Comparison of ENCODE assay signal across 20 mouse cellular contexts in the genomic region with DNA sequence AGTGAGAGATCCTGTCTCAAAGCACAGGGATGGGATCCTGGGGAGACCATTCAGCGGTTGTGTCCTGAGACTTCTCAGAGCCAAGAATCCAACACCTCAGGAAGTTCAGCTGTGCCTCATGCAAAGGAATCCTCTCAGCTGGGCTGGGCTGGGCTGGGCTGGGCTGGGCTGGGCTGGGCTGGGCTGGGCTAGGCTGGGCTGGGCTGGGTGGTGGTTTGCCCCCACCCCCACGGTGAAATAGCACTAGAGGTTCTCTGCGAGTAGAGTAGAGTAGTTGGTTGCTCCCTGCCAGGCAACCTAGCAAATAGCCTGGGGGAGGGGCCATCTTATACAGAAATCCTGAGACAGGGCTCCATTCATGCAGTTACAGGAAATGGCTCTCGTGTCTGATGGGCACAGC.
DNase-seq lines count a peak whose midpoint lies in the region; ATAC-seq and TF ChIP-seq lines count a peak whose summit lies in the region.
"Had no signal": no experiment of that assay in that cellular context is flagged by ENCODE, and none has a peak within 500 bp of the region (broad histone marks: within the 10 kb centered on the region; RNA-seq: fewer than 3 reads in every experiment).

No protein-coding gene starts in this region.

- TF ChIP-seq EP300 in ES-Bruce4 (IDR thresholded peaks at IDR 0.05; ENCODE audit: insufficient read depth, low read depth, low read length), result no peak

- no peak for ATAC-seq in liver, embryonic 11.5 days (replicated peaks; ENCODE audit: low FRiP score)
- 0 out of 2 replicates have a peak, but pooled peaks have one; percentile 26 for ATAC-seq in limb, embryonic 11.5 days (ENCODE audit: insufficient number of reproducible peaks, low FRiP score, low TSS enrichment, low read depth)
- ATAC-seq: forebrain, embryonic 13.5 days; inflammation-experienced regulatory T-cells, adult 6 months had no signal

- H3K27ac ChIP-seq in liver, embryonic 11.5 days (ENCODE audit: low read depth, low read length), result no peak overlapping the region
- peak overlapping the region; percentile 95 for H3K27ac ChIP-seq in ES-Bruce4 (ENCODE audit: insufficient read depth, low read length)
- no peak overlapping the region for H3K27ac ChIP-seq in limb, embryonic 11.5 days (replicated peaks; ENCODE audit: low read depth, low read length)
- H3K27ac ChIP-seq: forebrain, embryonic 13.5 days; heart, embryonic 13.5 days; hindbrain, embryonic 13.5 days; limb, embryonic 13.5 days had no signal

- H3K9ac ChIP-seq in liver, embryonic 11.5 days (ENCODE audit: low read depth, low read length), result no peak overlapping the region
- no peak overlapping the region; the same call in 1 of the 2 replicates for H3K9ac ChIP-seq in ES-Bruce4 (ENCODE audit: low read depth, poor library complexity, severe bottlenecking)
- no peak overlapping the region for H3K9ac ChIP-seq in limb, embryonic 11.5 days (ENCODE audit: low read length)
- H3K9ac ChIP-seq: forebrain, embryonic 13.5 days; heart, embryonic 13.5 days; hindbrain, embryonic 13.5 days; limb, embryonic 13.5 days had no signal

- 16% methylated on average over 4 of the region's 4 CpGs for WGBS in liver, embryonic 11.5 days
- 13% methylated on average over 4 of the region's 4 CpGs for WGBS in limb, embryonic 11.5 days

- peaks cover 7% of the 10 kb centered on the region; the same call in 1 of the 2 replicates for H3K4me1 ChIP-seq in liver, embryonic 11.5 days (replicated peaks; ENCODE audit: control insufficient read depth, insufficient read depth, low read length)
- H3K4me1 ChIP-seq in ES-Bruce4 (ENCODE audit: control insufficient read depth, insufficient read depth, low read length), result peaks cover 14% of the 10 kb centered on the region
- H3K4me1 ChIP-seq in limb, embryonic 11.5 days (ENCODE audit: control insufficient read depth, insufficient read depth, low read length), result peaks cover 8% of the 10 kb centered on the region

- no peak for TF ChIP-seq POLR2A in ES-Bruce4 (IDR thresholded peaks at IDR 0.05; ENCODE audit: insufficient read depth, low read length)

- no peaks in the 10 kb centered on the region for H3K36me3 ChIP-seq in liver, embryonic 11.5 days (ENCODE audit: control insufficient read depth, insufficient read depth, low read length)
- no peaks in the 10 kb centered on the region for H3K36me3 ChIP-seq in ES-Bruce4 (ENCODE audit: control insufficient read depth, insufficient read depth, low read length, poor library complexity, severe bottlenecking)
- no peaks in the 10 kb centered on the region for H3K36me3 ChIP-seq in limb, embryonic 11.5 days (ENCODE audit: control insufficient read depth, insufficient read depth, low read length)
- H3K36me3 ChIP-seq: heart, embryonic 13.5 days; hindbrain, embryonic 13.5 days; limb, embryonic 13.5 days had no signal

- DNase-seq in liver, result peak; percentile 39
- no peak for DNase-seq in liver, embryonic 11.5 days (ENCODE audit: low spot score)
- peak; percentile 11 for DNase-seq in 3T3-L1 (ENCODE audit: low read depth, low spot score)
- peak; percentile 28 for DNase-seq in limb, embryonic 11.5 days (ENCODE audit: low spot score)
- DNase-seq in T-cell, adult 2 months (ENCODE audit: low spot score), result no peak
- DNase-seq in layer of hippocampus, postnatal 36 days, result no peak
- DNase-seq: cerebellum, adult 9-10 months; gastrocnemius, postnatal 10 days; heart, adult 18-20 months; layer of hippocampus, adult 9-11 months; lung, adult 2 months; retina, postnatal 1 day; right cerebral cortex, postnatal 4 days; thymus, postnatal 14 days had no signal

- no peaks in the 10 kb centered on the region for H3K27me3 ChIP-seq in liver, embryonic 11.5 days (replicated peaks; ENCODE audit: control insufficient read depth, insufficient read depth, low read length)
- no peaks in the 10 kb centered on the region for H3K27me3 ChIP-seq in ES-Bruce4 (ENCODE audit: control insufficient read depth, insufficient read depth, low read length, poor library complexity, severe bottlenecking)
- no peaks in the 10 kb centered on the region for H3K27me3 ChIP-seq in limb, embryonic 11.5 days (ENCODE audit: control insufficient read depth, insufficient read depth, low read length)
- H3K27me3 ChIP-seq: limb, embryonic 13.5 days had no signal

- H3K4me2 ChIP-seq in liver, embryonic 11.5 days, result no peak overlapping the region
- no peak overlapping the region for H3K4me2 ChIP-seq in limb, embryonic 11.5 days (ENCODE audit: low read depth, severe bottlenecking)
- H3K4me2 ChIP-seq: forebrain, embryonic 13.5 days; heart, embryonic 13.5 days; hindbrain, embryonic 13.5 days; limb, embryonic 13.5 days had no signal

- H3K4me3 ChIP-seq in liver, embryonic 11.5 days (ENCODE audit: low read depth, low read length), result no peak overlapping the region
- no peak overlapping the region; the same call in 1 of the 2 replicates for H3K4me3 ChIP-seq in ES-Bruce4 (ENCODE audit: low read depth, low read length)
- no peak overlapping the region for H3K4me3 ChIP-seq in limb, embryonic 11.5 days (ENCODE audit: low read depth, low read length)
- H3K4me3 ChIP-seq: forebrain, embryonic 13.5 days; heart, embryonic 13.5 days; hindbrain, embryonic 13.5 days; limb, embryonic 13.5 days had no signal

- H3K9me3 ChIP-seq in liver, embryonic 11.5 days (ENCODE audit: control insufficient read depth, low read length), result no peaks in the 10 kb centered on the region
- no peaks in the 10 kb centered on the region for H3K9me3 ChIP-seq in ES-Bruce4 (replicated peaks; ENCODE audit: control insufficient read depth, insufficient read depth, low read length, poor library complexity, severe bottlenecking)
- H3K9me3 ChIP-seq in limb, embryonic 11.5 days (ENCODE audit: control insufficient read depth, low read length), result no peaks in the 10 kb centered on the region
- H3K9me3 ChIP-seq: forebrain, embryonic 13.5 days; heart, embryonic 13.5 days; hindbrain, embryonic 13.5 days; limb, embryonic 13.5 days had no signal

- no peak for TF ChIP-seq CTCF in ES-Bruce4 (IDR thresholded peaks at IDR 0.05; ENCODE audit: low read depth, low read length)

Comparison
In these comparisons a context has a peak if more than half of its experiments do, and no peak if none do; other contexts are left out.
1. DNase-seq: peak in liver (single experiment), 3T3-L1 (single experiment) and limb, embryonic 11.5 days (single experiment); none in liver, embryonic 11.5 days (single experiment), T-cell, adult 2 months (single experiment) and layer of hippocampus, postnatal 36 days (0 of 2).